Mouse (Mus musculus): ENCODE measurements around the gene Ctu2.

- no peak for TF ChIP-seq CTCF (conservative IDR thresholded peaks at IDR 0.05 in 1 of 2, IDR thresholded peaks at IDR 0.05 in 1 of 2; ENCODE audit: low read depth in 2 of 2, low read length in 2 of 2)
- no peak for TF ChIP-seq EP300 (IDR thresholded peaks at IDR 0.05; ENCODE audit: low read length)
- TF ChIP-seq MAFK (IDR thresholded peaks at IDR 0.05; ENCODE audit: insufficient replicate concordance, low read length), result no peak
- TF ChIP-seq POLR2A (IDR thresholded peaks at IDR 0.05; ENCODE audit: low read depth, low read length), result no peak
- TF ChIP-seq E2F4 (IDR thresholded peaks at IDR 0.05; ENCODE audit: insufficient replicate concordance, low read depth, low read length), result no peak
- no peak for TF ChIP-seq HCFC1 (IDR thresholded peaks at IDR 0.05; ENCODE audit: low read depth, low read length)
- TF ChIP-seq ELF1 (IDR thresholded peaks at IDR 0.05; ENCODE audit: low read depth, low read length), result no peak
- TF ChIP-seq NELFE (IDR thresholded peaks at IDR 0.05; ENCODE audit: low read depth, low read length), result no peak
- no peak for TF ChIP-seq RAD21 (IDR thresholded peaks at IDR 0.05; ENCODE audit: low read depth, low read length)
- TF ChIP-seq MYC (IDR thresholded peaks at IDR 0.05; ENCODE audit: low read depth, low read length), result no peak
- no peak for TF ChIP-seq USF1 (IDR thresholded peaks at IDR 0.05; ENCODE audit: low read depth, low read length)
- no peak for TF ChIP-seq MEF2A (IDR thresholded peaks at IDR 0.05; ENCODE audit: borderline replicate concordance, low read depth, low read length)
- TF ChIP-seq MAX (IDR thresholded peaks at IDR 0.05; ENCODE audit: low read length), result no peak
Measured at GRCm38 (mm10) chr8:122517541-122518190, 41.7 kb downstream of the Ctu2 start.

Measured in CH12.LX (cell line).